Comparison of ENCODE assay signal across 9 mouse cellular contexts in the genomic region with DNA sequence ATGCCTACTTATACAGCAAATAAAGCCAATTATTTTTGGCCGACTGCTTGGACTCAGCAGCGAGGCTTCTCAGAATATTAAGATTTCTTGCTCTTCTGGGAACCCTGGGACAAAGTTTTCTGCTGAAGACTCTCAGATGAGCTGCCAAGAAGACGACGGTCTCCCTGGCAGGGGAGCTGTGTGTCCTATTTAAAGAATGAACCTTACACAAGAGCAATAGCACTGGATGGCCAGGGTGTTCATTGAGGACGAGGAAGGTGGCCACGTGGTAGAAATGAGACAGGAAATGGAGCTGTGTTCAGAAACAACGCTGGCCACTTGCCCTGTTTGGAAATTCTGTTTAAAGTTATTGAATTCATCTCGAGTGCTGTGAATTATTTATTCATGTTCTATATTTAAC.
A peak's percentile ranks its signal among the peaks of the same experiment; 100 is the strongest.
DNase-seq lines count a peak whose midpoint lies in the region; ATAC-seq lines count a peak whose summit lies in the region.
"Had no signal": no experiment of that assay in that cellular context is flagged by ENCODE, and none has a peak within 500 bp of the region (broad histone marks: within the 10 kb centered on the region; RNA-seq: fewer than 3 reads in every experiment).

No protein-coding gene starts in this region.

- H3K27ac ChIP-seq in heart, embryonic 12.5 days (ENCODE audit: poor library complexity, severe bottlenecking), result no peak overlapping the region

- H3K4me3 ChIP-seq in heart, embryonic 12.5 days, result no peak overlapping the region

- no peaks in the 10 kb centered on the region; the same call in 1 of the 2 replicates for H3K27me3 ChIP-seq in heart, embryonic 12.5 days (replicated peaks)

- H3K9ac ChIP-seq in heart, embryonic 12.5 days, result no peak overlapping the region

- DNase-seq in heart, adult 18-20 months, result peak; percentile 54 to 71
- peak; percentile 68 for DNase-seq in NIH3T3 (ENCODE audit: low read depth)
- DNase-seq in frontal cortex, postnatal 10 days (ENCODE audit: low spot score in 2 of 2), result peak; percentile 29 to 31
- DNase-seq in kidney, postnatal 25 days, result peak; percentile 68 to 82
- no peak for DNase-seq in urinary bladder, postnatal 10 days (ENCODE audit: low spot score)
- no peak for DNase-seq in spleen, postnatal 4 days (ENCODE audit: low spot score in 2 of 2)

- peaks cover 21% of the 10 kb centered on the region for H3K4me1 ChIP-seq in heart, embryonic 12.5 days (replicated peaks)

- WGBS in heart, embryonic 12.5 days, result 66% methylated on average over 8 of the region's 8 CpGs

- H3K9me3 ChIP-seq in heart, embryonic 12.5 days (replicated peaks), result no peaks in the 10 kb centered on the region
- H3K9me3 ChIP-seq: G1E had no signal

- no peak for ATAC-seq in heart, embryonic 12.5 days (ENCODE audit: insufficient number of reproducible peaks, low FRiP score)
- peak; percentile 55 for ATAC-seq in megakaryocyte, adult 5-6 weeks (ENCODE audit: poor library complexity, severe bottlenecking)

- no peaks in the 10 kb centered on the region for H3K36me3 ChIP-seq in heart, embryonic 12.5 days
- H3K36me3 ChIP-seq: G1E had no signal

- no peak overlapping the region for H3K4me2 ChIP-seq in heart, embryonic 12.5 days

Comparison
In these comparisons a context has a peak if more than half of its experiments do, and no peak if none do; other contexts are left out.
1. DNase-seq: peak in heart, adult 18-20 months (2 of 2), NIH3T3 (single experiment), frontal cortex, postnatal 10 days (2 of 2) and kidney, postnatal 25 days (2 of 2); none in urinary bladder, postnatal 10 days (single experiment) and spleen, postnatal 4 days (0 of 2).